Mouse (Mus musculus) megakaryocyte progenitor cell, adult 5-6 weeks (primary cell): ENCODE measurements around the gene Gm6370. TPM values are rescaled to one million over a fixed set of nuclear protein-coding genes. Genes with fewer than 3 reads are reported as not detected.

Experiments used
- total RNA-seq, 2 experiments: library from RNA; stranded (forward) in 1 of 2; stranded (reverse) in 1 of 2; fragments of 157-497, 149-512 nt in 1 of 2; fragments of 200-1000 nt in 1 of 2; gene quantifications; 2 replicates each; pipeline versions ENCODE4 v1.2.3 to v1.2.4; 2015 to 2017

The Gm6370 gene
- total RNA-seq, 2 experiments from 2014 or later, result not detected

Other genes starting within 250 kb of the Gm6370 start
- gene Wasf3, start 106.4 kb upstream of the Gm6370 start, total RNA-seq (2015), result not detected in 2 replicates
- gene Wasf3, start 106.4 kb upstream of the Gm6370 start, total RNA-seq (2017), result not detected in 2 replicates
- gene Gm6408, start 9.4 kb upstream of the Gm6370 start, total RNA-seq (2015), result not detected in 2 replicates
- gene Gm6408, start 9.4 kb upstream of the Gm6370 start, total RNA-seq (2017), result not detected in 2 replicates
- gene 4930449I24Rik, start 11.0 kb downstream of the Gm6370 start, total RNA-seq (2015), result not detected in 2 replicates
- not detected in 2 replicates for gene 4930449I24Rik, start 11.0 kb downstream of the Gm6370 start, total RNA-seq (2017)
- not detected in 2 replicates for gene Gm3402, start 22.8 kb downstream of the Gm6370 start, total RNA-seq (2015)
- not detected in 2 replicates for gene Gm3402, start 22.8 kb downstream of the Gm6370 start, total RNA-seq (2017)
- not detected in 2 replicates for gene Gm3404, start 34.4 kb downstream of the Gm6370 start, total RNA-seq (2015)
- not detected in 2 replicates for gene Gm3404, start 34.4 kb downstream of the Gm6370 start, total RNA-seq (2017)
- gene Gm3409, start 46.3 kb downstream of the Gm6370 start, total RNA-seq (2015), result not detected in 2 replicates
- not detected in 2 replicates for gene Gm3409, start 46.3 kb downstream of the Gm6370 start, total RNA-seq (2017)
- gene Gm3415, start 64.8 kb downstream of the Gm6370 start, total RNA-seq (2015), result not detected in 2 replicates
- not detected in 2 replicates for gene Gm3415, start 64.8 kb downstream of the Gm6370 start, total RNA-seq (2017)
- gene Gpr12, start 93.9 kb downstream of the Gm6370 start, total RNA-seq (2015), result not detected in 2 replicates
- not detected in 2 replicates for gene Gpr12, start 93.9 kb downstream of the Gm6370 start, total RNA-seq (2017)